Comparison of ENCODE assay signal across 16 mouse cellular contexts in genomic region chr2:158373061-158373460, GRCm38 (mm10). TPM values are rescaled to one million over a fixed set of nuclear protein-coding genes. Genes with fewer than 3 reads are reported as not detected.
DNase-seq lines count a peak whose midpoint lies in the region; ATAC-seq and TF ChIP-seq lines count a peak whose summit lies in the region.
"Had no signal": no experiment of that assay in that cellular context is flagged by ENCODE, and none has a peak within 500 bp of the region (broad histone marks: within the 10 kb centered on the region; RNA-seq: fewer than 3 reads in every experiment).

No protein-coding gene starts in this region.

- ATAC-seq in kidney, embryonic 15.5 days (replicated peaks; ENCODE audit: low FRiP score), result no peak
- no peak for ATAC-seq in hindbrain, postnatal 0 days
- ATAC-seq: forebrain, embryonic 14.5 days; midbrain, embryonic 15.5 days had no signal

- H3K4me3 ChIP-seq in kidney, embryonic 15.5 days (replicated peaks), result no peak overlapping the region
- H3K4me3 ChIP-seq in hindbrain, postnatal 0 days (ENCODE audit: low read length), result no peak overlapping the region
- H3K4me3 ChIP-seq: heart, embryonic 15.5 days; limb, embryonic 13.5 days; midbrain, embryonic 15.5 days; stomach, embryonic 15.5 days had no signal

- no peak for TF ChIP-seq CTCF in hindbrain, postnatal 0 days (IDR thresholded peaks at IDR 0.05; ENCODE audit: low read depth)

- H3K27ac ChIP-seq in kidney, embryonic 15.5 days, result no peak overlapping the region
- no peak overlapping the region for H3K27ac ChIP-seq in hindbrain, postnatal 0 days
- H3K27ac ChIP-seq: heart, embryonic 15.5 days; limb, embryonic 13.5 days; midbrain, embryonic 15.5 days; stomach, embryonic 15.5 days had no signal

- H3K4me2 ChIP-seq in kidney, embryonic 15.5 days, result no peak overlapping the region
- H3K4me2 ChIP-seq in hindbrain, postnatal 0 days (ENCODE audit: low read depth, low read length), result no peak overlapping the region
- H3K4me2 ChIP-seq: heart, embryonic 15.5 days; limb, embryonic 13.5 days; midbrain, embryonic 15.5 days; stomach, embryonic 15.5 days had no signal

- H3K9ac ChIP-seq in kidney, embryonic 15.5 days, result no peak overlapping the region
- H3K9ac ChIP-seq in hindbrain, postnatal 0 days (replicated peaks; ENCODE audit: low read length), result no peak overlapping the region
- H3K9ac ChIP-seq: heart, embryonic 15.5 days; limb, embryonic 13.5 days; midbrain, embryonic 15.5 days; stomach, embryonic 15.5 days had no signal

- no peaks in the 10 kb centered on the region for H3K36me3 ChIP-seq in kidney, embryonic 15.5 days
- no peaks in the 10 kb centered on the region for H3K36me3 ChIP-seq in hindbrain, postnatal 0 days (ENCODE audit: insufficient read depth, low read length)
- H3K36me3 ChIP-seq: heart, embryonic 15.5 days; limb, embryonic 13.5 days; midbrain, embryonic 15.5 days; stomach, embryonic 15.5 days had no signal

- peak; percentile 65 for DNase-seq in kidney, adult 11 months
- DNase-seq in NIH3T3 (ENCODE audit: low read depth), result peak; percentile 66
- DNase-seq in kidney, postnatal 36 days, result peak; percentile 49 to 71
- peak; percentile 67 for DNase-seq in lung, postnatal 36 days
- no peak for DNase-seq in hindbrain, postnatal 0 days (ENCODE audit: low spot score)
- DNase-seq in frontal cortex, postnatal 25 days (ENCODE audit: low spot score in 2 of 2), result no peak
- no peak for DNase-seq in gastrocnemius, postnatal 4 days (ENCODE audit: low spot score in 2 of 2)
- DNase-seq: cerebellum, postnatal 36 days; gastrocnemius, postnatal 25 days had no signal

- no peaks in the 10 kb centered on the region for H3K9me3 ChIP-seq in kidney, embryonic 15.5 days (replicated peaks)
- no peaks in the 10 kb centered on the region for H3K9me3 ChIP-seq in hindbrain, postnatal 0 days (ENCODE audit: low read length)
- H3K9me3 ChIP-seq: heart, embryonic 15.5 days; limb, embryonic 13.5 days; midbrain, embryonic 15.5 days; stomach, embryonic 15.5 days had no signal

- 72% methylated on average over 5 of the region's 5 CpGs for WGBS in kidney, embryonic 15.5 days
- 65% methylated on average over 5 of the region's 5 CpGs for WGBS in hindbrain, postnatal 0 days

- H3K27me3 ChIP-seq in kidney, embryonic 15.5 days, result peaks cover 41% of the 10 kb centered on the region
- no peaks in the 10 kb centered on the region for H3K27me3 ChIP-seq in hindbrain, postnatal 0 days (ENCODE audit: insufficient read depth, low read length)
- H3K27me3 ChIP-seq: midbrain, embryonic 15.5 days had no signal

- peaks cover 14% of the 10 kb centered on the region for H3K4me1 ChIP-seq in kidney, embryonic 15.5 days
- H3K4me1 ChIP-seq in hindbrain, postnatal 0 days (ENCODE audit: insufficient read depth, low read length), result no peaks in the 10 kb centered on the region

RNA-seq across cellular contexts. Expression of gene Snhg11, which starts 2.4 kb away (rescaled TPM):
- polyA plus RNA-seq in kidney, embryonic 15.5 days (2015; fragmentation: Nextera tagmentation; extraction: Ambion mirVana), result 4.9 and 8.0 TPM in 2 replicates
- 134 and 169 TPM in 2 replicates for total RNA-seq in hindbrain, postnatal 0 days (2014; rRNA removed)
- 521 and 663 TPM in 2 replicates for polyA plus RNA-seq in hindbrain, postnatal 0 days (2015; fragmentation: Nextera tagmentation; extraction: Ambion mirVana)
- total RNA-seq in gastrocnemius, postnatal 4 days (2021), result under 1 TPM; 0.13 to 0.15 TPM
- polyA plus RNA-seq: C2C12 had no signal

RNA-seq across cellular contexts. Expression of gene Ralgapb, which starts 36.6 kb away (rescaled TPM):
- 15.5 and 16.2 TPM in 2 replicates for polyA plus RNA-seq in kidney, embryonic 15.5 days (2015; fragmentation: Nextera tagmentation; extraction: Ambion mirVana)
- 44.9 and 66.1 TPM in 2 replicates for total RNA-seq in hindbrain, postnatal 0 days (2014; rRNA removed)
- 16.3 and 17.8 TPM in 2 replicates for polyA plus RNA-seq in hindbrain, postnatal 0 days (2015; fragmentation: Nextera tagmentation; extraction: Ambion mirVana)
- total RNA-seq in gastrocnemius, postnatal 4 days (2021), result 10 to 100 TPM; 25.6 to 27.4 TPM

Comparison
In these comparisons a context has a peak if more than half of its experiments do, and no peak if none do; other contexts are left out.
1. DNase-seq: peak in kidney, adult 11 months (single experiment), NIH3T3 (single experiment), kidney, postnatal 36 days (2 of 2) and lung, postnatal 36 days (single experiment); none in hindbrain, postnatal 0 days (single experiment), frontal cortex, postnatal 25 days (0 of 2) and gastrocnemius, postnatal 4 days (0 of 2).
2. RNA of gene Snhg11, which starts 2.4 kb away (total RNA-seq): 134 to 169 TPM in hindbrain, postnatal 0 days; 0.13 to 0.15 TPM in gastrocnemius, postnatal 4 days; every median in the first group is over 100 times any median in the second.